Mouse (Mus musculus): ENCODE results near the gene Hs6st3. TPM values are rescaled to one million over a fixed set of nuclear protein-coding genes. Genes with fewer than 3 reads are reported as not detected.

Hs6st3 gene
- polyA plus RNA-seq, 1 experiment from 2014 or later = 2.9 TPM

DNA sequence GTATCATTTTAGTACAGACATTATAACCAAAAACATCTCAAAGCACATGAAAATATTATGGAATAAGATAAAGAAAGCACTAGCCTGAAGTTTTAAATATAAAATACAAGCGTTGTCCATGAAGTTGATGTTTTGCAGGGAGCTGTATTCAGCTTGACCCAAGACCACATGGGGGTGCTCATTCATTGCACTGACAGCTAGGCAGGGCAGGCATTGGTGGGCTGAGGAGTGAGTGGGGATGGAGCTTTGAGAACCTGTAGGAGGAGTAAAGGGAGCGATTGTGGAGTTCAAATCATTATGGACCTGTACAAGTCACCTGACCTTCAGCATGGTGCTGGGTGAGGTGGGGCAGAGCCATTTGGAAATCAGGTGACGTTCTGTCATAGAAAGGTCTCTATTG is 14.1 kb upstream of the Hs6st3 start:
- WGBS = 23% methylated on average over 3 of the region's 3 CpGs
- no peaks in the 10 kb centered on the region for H3K9me3 ChIP-seq (ENCODE audit: control insufficient read depth, low read length)
- H3K27me3 ChIP-seq (ENCODE audit: control insufficient read depth, insufficient read depth, low read length) = no peaks in the 10 kb centered on the region
- H3K9ac ChIP-seq (replicated peaks; ENCODE audit: low read length) = no peak overlapping the region
- H3K4me2 ChIP-seq (ENCODE audit: low read length) = peak overlapping the region; percentile 54
- no peaks in the 10 kb centered on the region for H3K36me3 ChIP-seq (ENCODE audit: control insufficient read depth, insufficient read depth, low read length)
- H3K27ac ChIP-seq (replicated peaks; ENCODE audit: low read depth, low read length) = no peak overlapping the region
- peak overlapping the region; percentile 30 for H3K4me3 ChIP-seq (replicated peaks; ENCODE audit: low read depth, low read length)
- peak; percentile 83 for DNase-seq
- peaks cover 14% of the 10 kb centered on the region for H3K4me1 ChIP-seq (ENCODE audit: control insufficient read depth, insufficient read depth, low read length)
- ATAC-seq (ENCODE audit: low FRiP score, low TSS enrichment) = peak; percentile 84

DNA sequence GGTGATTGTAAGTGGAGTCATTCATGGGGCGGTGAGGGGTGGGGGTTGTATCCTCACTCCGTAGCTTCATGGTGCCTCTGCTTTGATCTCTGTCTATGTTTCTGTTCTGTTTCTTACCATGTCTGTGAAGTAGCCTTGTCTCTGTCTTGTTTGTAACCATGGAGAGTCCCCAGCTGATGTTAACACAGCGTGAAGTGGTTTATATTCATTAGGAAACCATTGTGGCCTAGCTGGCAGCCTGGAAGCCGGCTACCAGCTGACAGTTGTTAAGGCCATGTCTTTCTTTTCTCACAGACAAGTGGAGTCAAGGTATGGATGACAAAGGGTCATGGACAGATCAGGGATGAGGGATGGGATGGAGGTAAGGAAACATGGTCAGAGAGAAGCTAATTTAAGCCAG is 12.3 kb upstream of the Hs6st3 start:
- no peak overlapping the region for H3K27ac ChIP-seq (replicated peaks; ENCODE audit: low read depth, low read length)
- H3K9ac ChIP-seq (replicated peaks; ENCODE audit: low read length) = no peak overlapping the region
- H3K9me3 ChIP-seq (ENCODE audit: control insufficient read depth, low read length) = no peaks in the 10 kb centered on the region
- H3K36me3 ChIP-seq (ENCODE audit: control insufficient read depth, insufficient read depth, low read length) = no peaks in the 10 kb centered on the region
- H3K4me3 ChIP-seq (replicated peaks; ENCODE audit: low read depth, low read length) = no peak overlapping the region
- no peak overlapping the region for H3K4me2 ChIP-seq (ENCODE audit: low read length)
- H3K27me3 ChIP-seq (ENCODE audit: control insufficient read depth, insufficient read depth, low read length) = no peaks in the 10 kb centered on the region
- ATAC-seq (ENCODE audit: low FRiP score, low TSS enrichment) (peak; percentile 29; the same call in 1 of the 2 replicates), DNase-seq (no peak)
- 14% methylated on average over 4 of the region's 4 CpGs for WGBS
- peaks cover 14% of the 10 kb centered on the region for H3K4me1 ChIP-seq (ENCODE audit: control insufficient read depth, insufficient read depth, low read length)

DNA sequence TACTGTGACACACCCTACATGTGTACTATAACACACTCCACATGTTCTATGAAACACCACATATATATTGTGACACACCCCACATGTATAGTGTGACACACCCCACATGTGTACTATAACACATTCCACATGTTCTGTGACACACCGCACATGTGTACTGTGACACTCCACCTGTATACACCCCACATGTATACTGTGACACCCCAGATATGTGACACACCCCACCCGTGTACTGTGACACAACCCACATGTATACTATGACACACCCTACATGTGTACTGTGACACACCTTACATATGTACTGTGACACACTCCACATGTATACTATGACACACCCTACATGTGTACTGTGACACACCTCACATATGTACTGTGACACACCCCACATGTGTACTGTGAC is 10.8 kb upstream of the Hs6st3 start:
- no peaks in the 10 kb centered on the region for H3K27me3 ChIP-seq (ENCODE audit: control insufficient read depth, insufficient read depth, low read length)
- ATAC-seq (ENCODE audit: low FRiP score, low TSS enrichment) (peak; percentile 59; the same call in 1 of the 2 replicates), DNase-seq (no peak)
- H3K4me2 ChIP-seq (ENCODE audit: low read length) = no peak overlapping the region
- no peak overlapping the region for H3K4me3 ChIP-seq (replicated peaks; ENCODE audit: low read depth, low read length)
- H3K27ac ChIP-seq (replicated peaks; ENCODE audit: low read depth, low read length) = no peak overlapping the region
- no peak overlapping the region for H3K9ac ChIP-seq (replicated peaks; ENCODE audit: low read length)
- 96% methylated on average over 2 of the region's 2 CpGs for WGBS
- H3K9me3 ChIP-seq (ENCODE audit: control insufficient read depth, low read length) = no peaks in the 10 kb centered on the region
- H3K36me3 ChIP-seq (ENCODE audit: control insufficient read depth, insufficient read depth, low read length) = no peaks in the 10 kb centered on the region
- H3K4me1 ChIP-seq (ENCODE audit: control insufficient read depth, insufficient read depth, low read length) = peaks cover 14% of the 10 kb centered on the region

DNA sequence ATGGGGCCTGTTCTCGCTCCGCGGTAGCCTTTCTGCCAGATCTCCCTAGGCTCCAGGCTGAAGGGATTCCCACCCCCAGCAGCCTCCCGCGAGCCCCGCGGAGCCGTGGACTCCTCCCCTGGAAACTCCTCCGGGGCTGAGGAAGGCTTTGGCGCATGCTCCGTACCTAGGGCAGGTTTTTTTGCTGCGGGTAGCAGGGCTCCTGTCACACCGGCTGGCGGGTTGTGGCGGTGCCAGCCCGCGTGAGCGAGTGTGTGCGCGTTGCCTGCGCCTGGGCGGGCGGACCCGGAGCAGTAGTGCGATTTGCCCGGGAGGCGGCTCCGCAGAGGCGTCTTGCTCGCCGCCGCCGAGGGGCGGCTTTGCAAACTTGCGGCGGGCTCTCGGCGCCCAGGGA is 632 bp upstream of the Hs6st3 start:
- Histone ChIP-seq H3K27ac (replicated peaks; ENCODE audit: low read depth, low read length) (0 out of 2 replicates have a peak overlapping the region, but pooled peaks have one; percentile 26), H3K9ac (replicated peaks; ENCODE audit: low read length) (peak overlapping the region; percentile 64), H3K4me2 (ENCODE audit: low read length) (peak overlapping the region; percentile 99), H3K9me3 (ENCODE audit: control insufficient read depth, low read length) (no peaks in the 10 kb centered on the region), H3K27me3 (ENCODE audit: control insufficient read depth, insufficient read depth, low read length) (peaks cover 31% of the 10 kb centered on the region), H3K4me3 (replicated peaks; ENCODE audit: low read depth, low read length) (peak overlapping the region; percentile 69), H3K4me1 (ENCODE audit: control insufficient read depth, insufficient read depth, low read length) (peaks cover 13% of the 10 kb centered on the region), H3K36me3 (ENCODE audit: control insufficient read depth, insufficient read depth, low read length) (no peaks in the 10 kb centered on the region)
- ATAC-seq (ENCODE audit: low FRiP score, low TSS enrichment) = peak; percentile 85
- DNase-seq = peak; percentile 84
- under 1% methylated on average over 38 of the region's 38 CpGs for WGBS

DNA sequence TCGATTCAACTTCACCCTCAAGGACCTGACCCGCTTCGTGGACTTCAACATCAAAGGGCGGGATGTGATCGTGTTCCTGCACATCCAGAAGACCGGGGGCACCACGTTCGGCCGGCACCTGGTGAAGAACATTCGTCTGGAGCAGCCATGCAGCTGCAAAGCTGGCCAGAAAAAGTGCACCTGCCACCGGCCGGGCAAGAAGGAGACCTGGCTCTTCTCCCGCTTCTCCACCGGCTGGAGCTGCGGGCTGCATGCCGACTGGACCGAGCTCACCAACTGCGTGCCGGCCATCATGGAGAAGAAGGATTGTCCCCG is 602 bp downstream of the Hs6st3 start:
- Histone ChIP-seq H3K4me1 (ENCODE audit: control insufficient read depth, insufficient read depth, low read length) (peaks cover 13% of the 10 kb centered on the region), H3K9me3 (ENCODE audit: control insufficient read depth, low read length) (no peaks in the 10 kb centered on the region), H3K36me3 (ENCODE audit: control insufficient read depth, insufficient read depth, low read length) (no peaks in the 10 kb centered on the region), H3K9ac (replicated peaks; ENCODE audit: low read length) (peak overlapping the region; percentile 64), H3K27ac (replicated peaks; ENCODE audit: low read depth, low read length) (no peak overlapping the region), H3K4me3 (replicated peaks; ENCODE audit: low read depth, low read length) (peak overlapping the region; percentile 69), H3K27me3 (ENCODE audit: control insufficient read depth, insufficient read depth, low read length) (peaks cover 31% of the 10 kb centered on the region), H3K4me2 (ENCODE audit: low read length) (peak overlapping the region; percentile 99)
- ATAC-seq (ENCODE audit: low FRiP score, low TSS enrichment) (no peak), DNase-seq (peak; percentile 43)
- under 1% methylated on average over 20 of the region's 20 CpGs for WGBS

DNA sequence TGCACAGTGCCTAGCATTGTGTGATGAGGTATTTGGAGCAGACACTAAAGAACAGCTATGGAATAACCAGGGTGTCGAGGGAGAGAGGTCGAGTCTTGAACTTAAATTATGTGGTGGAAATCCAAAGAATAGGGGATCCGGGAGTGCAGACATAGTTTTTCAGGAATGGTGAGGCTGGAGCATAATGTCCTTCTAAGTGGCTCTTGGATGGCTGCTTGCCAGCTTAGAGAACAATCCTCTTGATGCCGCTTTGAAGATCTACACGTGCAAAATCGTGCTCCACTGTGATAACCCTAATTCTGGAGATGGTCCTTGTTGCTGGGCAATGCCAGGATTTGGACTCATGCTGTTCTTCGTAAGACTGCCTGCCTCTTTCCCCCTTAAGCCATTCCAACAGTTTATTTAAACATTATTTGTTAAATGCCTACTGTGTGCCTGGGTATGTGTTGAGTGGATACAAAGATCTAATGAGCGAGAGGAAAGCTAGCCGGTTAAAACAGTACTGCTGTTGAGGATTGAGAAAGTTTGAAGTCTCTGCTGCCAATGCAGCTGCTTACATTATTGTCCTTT is 1.3 kb downstream of the Hs6st3 start:
- H3K27ac ChIP-seq (replicated peaks; ENCODE audit: low read depth, low read length) = no peak overlapping the region
- 39% methylated on average over 9 of the region's 9 CpGs for WGBS
- peak; percentile 55 for DNase-seq
- H3K4me2 ChIP-seq (ENCODE audit: low read length) = peak overlapping the region; percentile 99
- no peaks in the 10 kb centered on the region for H3K36me3 ChIP-seq (ENCODE audit: control insufficient read depth, insufficient read depth, low read length)
- H3K27me3 ChIP-seq (ENCODE audit: control insufficient read depth, insufficient read depth, low read length) = peaks cover 31% of the 10 kb centered on the region
- H3K4me3 ChIP-seq (replicated peaks; ENCODE audit: low read depth, low read length) = peak overlapping the region; percentile 69
- H3K9ac ChIP-seq (replicated peaks; ENCODE audit: low read length) = peak overlapping the region; percentile 64
- H3K4me1 ChIP-seq (ENCODE audit: control insufficient read depth, insufficient read depth, low read length) = peaks cover 13% of the 10 kb centered on the region
- ATAC-seq (ENCODE audit: low FRiP score, low TSS enrichment) = no peak
- no peaks in the 10 kb centered on the region for H3K9me3 ChIP-seq (ENCODE audit: control insufficient read depth, low read length)

DNA sequence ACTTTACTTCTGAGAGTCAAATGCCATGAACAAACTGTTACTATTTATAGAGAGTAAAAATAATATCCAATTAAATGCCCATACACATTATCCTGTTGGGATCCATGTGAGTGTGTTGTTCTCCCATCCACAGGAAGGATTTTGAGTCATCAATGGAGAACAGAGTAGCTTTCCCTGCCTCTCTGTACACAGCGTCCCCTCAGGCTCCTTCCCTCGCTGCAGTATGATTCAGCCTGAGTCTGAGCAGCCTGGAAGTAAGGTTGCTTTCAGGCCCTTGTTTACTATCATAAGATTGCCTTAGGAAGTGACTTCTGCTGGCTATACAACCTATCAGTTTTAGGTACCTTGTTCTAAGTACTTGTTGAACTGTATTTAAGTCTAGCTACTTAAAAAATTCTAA is 14.9 kb downstream of the Hs6st3 start:
- Histone ChIP-seq H3K27ac (replicated peaks; ENCODE audit: low read depth, low read length) (no peak overlapping the region), H3K27me3 (ENCODE audit: control insufficient read depth, insufficient read depth, low read length) (no peaks in the 10 kb centered on the region), H3K9me3 (ENCODE audit: control insufficient read depth, low read length) (peaks cover 12% of the 10 kb centered on the region; the same call in 1 of the 2 replicates), H3K4me2 (ENCODE audit: low read length) (no peak overlapping the region), H3K36me3 (ENCODE audit: control insufficient read depth, insufficient read depth, low read length) (no peaks in the 10 kb centered on the region), H3K9ac (replicated peaks; ENCODE audit: low read length) (no peak overlapping the region), H3K4me1 (ENCODE audit: control insufficient read depth, insufficient read depth, low read length) (no peaks in the 10 kb centered on the region), H3K4me3 (replicated peaks; ENCODE audit: low read depth, low read length) (no peak overlapping the region)
- ATAC-seq (ENCODE audit: low FRiP score, low TSS enrichment) (no peak), DNase-seq (no peak)
- WGBS = 77% methylated on average over 2 of the region's 2 CpGs

DNA sequence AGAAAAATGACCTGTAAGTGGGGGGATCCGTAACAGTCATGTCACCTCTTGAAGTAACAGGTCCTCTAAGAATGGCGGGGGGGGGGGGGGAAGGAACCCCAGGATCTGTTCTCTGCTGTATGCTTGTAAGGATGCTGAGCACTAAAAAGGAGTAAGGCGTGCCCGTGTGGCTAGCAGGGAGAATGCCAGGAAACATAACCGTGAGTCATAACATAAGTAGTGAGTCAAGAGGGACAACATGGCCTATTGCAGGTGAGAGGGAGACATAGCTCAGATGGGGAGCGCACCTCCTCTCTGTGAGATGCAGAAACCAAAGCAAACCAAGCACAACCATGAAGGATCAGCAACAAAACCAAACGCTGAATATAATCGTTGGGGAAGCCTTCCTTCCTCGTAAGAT is 55.8 kb downstream of the Hs6st3 start:
- Histone ChIP-seq H3K4me3 (replicated peaks; ENCODE audit: low read depth, low read length) (no peak overlapping the region), H3K27ac (replicated peaks; ENCODE audit: low read depth, low read length) (no peak overlapping the region), H3K36me3 (ENCODE audit: control insufficient read depth, insufficient read depth, low read length) (no peaks in the 10 kb centered on the region), H3K9ac (replicated peaks; ENCODE audit: low read length) (no peak overlapping the region), H3K9me3 (ENCODE audit: control insufficient read depth, low read length) (no peaks in the 10 kb centered on the region), H3K27me3 (ENCODE audit: control insufficient read depth, insufficient read depth, low read length) (no peaks in the 10 kb centered on the region), H3K4me2 (ENCODE audit: low read length) (no peak overlapping the region), H3K4me1 (ENCODE audit: control insufficient read depth, insufficient read depth, low read length) (no peaks in the 10 kb centered on the region)
- 92% methylated on average over 8 of the region's 9 CpGs for WGBS
- ATAC-seq (ENCODE audit: low FRiP score, low TSS enrichment) (no peak), DNase-seq (no peak)

DNA sequence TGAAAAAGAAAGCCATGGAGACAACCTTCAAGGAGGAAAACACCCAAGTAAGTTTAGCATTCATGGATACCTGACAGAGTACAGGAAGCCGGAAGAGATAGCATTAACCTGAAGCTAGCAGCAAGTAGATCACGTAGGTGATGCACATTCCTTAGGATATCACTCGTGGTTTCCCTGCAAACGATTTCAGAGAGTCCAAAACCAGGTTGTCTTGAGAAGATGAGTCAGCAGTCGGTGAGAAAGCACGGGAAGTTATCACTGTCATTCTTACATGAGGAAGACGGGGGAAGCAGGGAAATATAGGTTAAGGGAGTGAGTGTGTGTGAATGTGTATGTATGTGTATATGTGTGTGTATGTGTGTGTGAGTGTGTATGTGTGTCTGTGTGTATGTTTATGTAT is 65.4 kb downstream of the Hs6st3 start:
- WGBS = 89% methylated on average over 7 of the region's 7 CpGs
- Histone ChIP-seq H3K9ac (replicated peaks; ENCODE audit: low read length) (no peak overlapping the region), H3K36me3 (ENCODE audit: control insufficient read depth, insufficient read depth, low read length) (no peaks in the 10 kb centered on the region), H3K4me2 (ENCODE audit: low read length) (no peak overlapping the region), H3K9me3 (ENCODE audit: control insufficient read depth, low read length) (no peaks in the 10 kb centered on the region), H3K27me3 (ENCODE audit: control insufficient read depth, insufficient read depth, low read length) (no peaks in the 10 kb centered on the region), H3K4me1 (ENCODE audit: control insufficient read depth, insufficient read depth, low read length) (no peaks in the 10 kb centered on the region), H3K27ac (replicated peaks; ENCODE audit: low read depth, low read length) (no peak overlapping the region), H3K4me3 (replicated peaks; ENCODE audit: low read depth, low read length) (no peak overlapping the region)
- DNase-seq (no peak), ATAC-seq (ENCODE audit: low FRiP score, low TSS enrichment) (no peak)

All from midbrain, embryonic 14.5 days (tissue).